Mouse (Mus musculus): Measurements from ENCODE around the gene Nptx2.

GRCm38 (mm10) chr5:144505731-144506130 lies 40.0 kb upstream of the Nptx2 start:
- TF ChIP-seq POLR2A (IDR thresholded peaks at IDR 0.05; ENCODE audit: borderline replicate concordance, control insufficient read depth, low read depth, low read length) (no peak), CTCF (IDR thresholded peaks at IDR 0.05; ENCODE audit: control insufficient read depth, insufficient read depth, low read length) (no peak)
